Mouse (Mus musculus) WW6 (cell line): ENCODE results near the gene Nbeal2.

Experiments used
- DNase-seq: peaks from one replicate; pipeline ENCODE4 v3.0.0-alpha.2; 2013; ENCODE audit warnings: low read depth, low spot score

The Nbeal2 gene

DNA sequence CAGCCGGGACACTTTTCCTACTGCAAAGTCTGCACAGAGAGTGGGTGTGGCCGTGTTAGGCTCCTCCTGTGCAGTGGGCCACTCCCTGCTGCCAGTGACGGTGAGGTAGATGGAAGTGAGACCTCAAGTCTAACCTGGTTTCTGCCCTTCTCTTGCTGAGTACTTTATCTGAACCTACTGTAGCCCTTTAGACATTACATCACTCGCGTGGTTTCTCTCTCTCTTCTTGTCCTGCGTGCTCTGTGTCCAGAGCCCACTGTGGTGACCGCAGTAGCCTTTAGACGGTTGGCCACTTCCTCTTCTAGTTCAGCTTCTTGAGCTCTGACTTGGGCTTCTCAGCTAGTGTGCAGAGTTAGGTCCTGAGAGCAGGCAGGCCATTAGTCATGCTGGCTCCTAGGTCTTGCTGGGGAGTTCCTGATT lies 22.5 kb upstream of the Nbeal2 start:
- no peak for DNase-seq

DNA sequence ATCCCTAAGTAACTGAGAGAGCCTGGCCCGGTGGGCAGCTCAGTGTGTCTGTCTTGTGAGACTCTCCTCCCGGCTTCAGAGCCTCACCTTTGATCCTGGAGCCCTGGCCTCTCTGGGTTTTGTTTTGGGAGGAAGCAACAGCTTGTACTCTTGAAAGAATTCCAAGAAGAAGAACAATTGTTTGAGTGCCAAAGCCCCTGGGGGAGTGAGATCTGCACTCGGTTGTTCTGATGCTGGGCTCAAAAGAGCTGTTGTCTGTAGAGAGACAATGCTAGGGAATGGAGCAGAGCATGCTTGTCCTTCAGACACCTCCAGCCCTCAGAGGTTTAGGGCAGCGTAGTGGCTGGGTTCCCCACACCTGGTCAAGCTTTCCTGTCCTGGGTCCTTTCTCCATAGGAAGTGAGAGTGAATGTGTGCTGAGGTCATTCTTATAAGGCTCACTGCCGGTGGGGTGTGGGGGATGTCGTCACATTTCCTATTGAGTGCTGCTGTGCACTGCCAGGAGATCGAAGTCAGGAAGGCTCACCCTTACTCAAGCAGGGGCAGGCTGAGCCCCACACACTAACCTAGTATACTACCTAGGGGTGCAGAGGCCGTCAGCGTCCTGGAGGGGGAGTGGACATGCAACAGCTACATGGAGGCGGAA lies 19.3 kb upstream of the Nbeal2 start:
- no peak for DNase-seq

DNA sequence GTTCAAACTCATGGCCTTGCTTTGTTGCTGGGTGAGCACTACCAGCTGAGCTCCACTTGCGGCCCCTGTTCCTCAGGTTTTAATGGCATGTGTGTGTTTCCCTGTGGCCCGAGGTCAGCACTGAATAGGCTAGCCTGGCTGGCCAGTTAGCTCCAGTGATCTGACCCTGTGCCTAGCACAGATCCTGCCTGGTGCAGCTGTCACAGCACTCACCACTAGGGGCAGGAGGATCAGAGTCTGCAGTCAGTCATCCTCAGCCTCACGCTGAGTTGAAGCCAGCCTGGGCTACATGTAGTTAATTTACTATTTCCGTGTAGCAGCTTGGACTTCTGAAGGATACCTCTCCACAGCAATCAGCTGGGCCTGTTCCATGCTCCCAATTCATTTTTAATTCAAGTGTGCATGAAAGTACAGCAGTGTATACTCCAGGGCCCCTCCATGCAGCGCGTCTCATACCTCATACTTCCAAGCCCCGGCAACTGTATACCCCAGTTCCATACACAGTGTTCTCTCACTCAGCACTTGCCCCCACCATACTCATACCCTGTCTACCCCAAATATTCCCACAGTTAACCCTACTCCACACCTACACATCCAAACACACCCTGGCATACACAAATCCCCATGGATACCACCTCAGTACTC lies 18.6 kb upstream of the Nbeal2 start:
- DNase-seq = no peak

DNA sequence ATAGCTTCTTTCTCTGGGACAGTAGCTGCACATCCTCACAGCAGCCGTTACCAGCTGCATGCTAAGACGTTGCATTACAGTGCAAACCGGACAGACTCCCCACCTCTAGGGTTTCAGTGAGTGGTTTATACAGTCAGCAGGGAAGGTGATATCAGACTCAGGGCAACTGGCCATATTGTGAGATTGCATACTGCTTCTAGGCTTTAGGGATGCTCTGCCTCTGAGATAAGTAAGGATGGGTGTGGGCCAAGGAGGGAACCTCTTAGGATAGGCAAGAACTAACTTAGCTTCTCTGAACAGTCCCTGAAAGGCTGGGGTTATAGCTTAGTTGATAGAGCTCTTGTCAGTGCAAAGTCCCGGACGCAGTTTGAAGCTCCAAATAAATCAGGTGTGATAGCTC lies 15.8 kb upstream of the Nbeal2 start:
- no peak for DNase-seq

DNA sequence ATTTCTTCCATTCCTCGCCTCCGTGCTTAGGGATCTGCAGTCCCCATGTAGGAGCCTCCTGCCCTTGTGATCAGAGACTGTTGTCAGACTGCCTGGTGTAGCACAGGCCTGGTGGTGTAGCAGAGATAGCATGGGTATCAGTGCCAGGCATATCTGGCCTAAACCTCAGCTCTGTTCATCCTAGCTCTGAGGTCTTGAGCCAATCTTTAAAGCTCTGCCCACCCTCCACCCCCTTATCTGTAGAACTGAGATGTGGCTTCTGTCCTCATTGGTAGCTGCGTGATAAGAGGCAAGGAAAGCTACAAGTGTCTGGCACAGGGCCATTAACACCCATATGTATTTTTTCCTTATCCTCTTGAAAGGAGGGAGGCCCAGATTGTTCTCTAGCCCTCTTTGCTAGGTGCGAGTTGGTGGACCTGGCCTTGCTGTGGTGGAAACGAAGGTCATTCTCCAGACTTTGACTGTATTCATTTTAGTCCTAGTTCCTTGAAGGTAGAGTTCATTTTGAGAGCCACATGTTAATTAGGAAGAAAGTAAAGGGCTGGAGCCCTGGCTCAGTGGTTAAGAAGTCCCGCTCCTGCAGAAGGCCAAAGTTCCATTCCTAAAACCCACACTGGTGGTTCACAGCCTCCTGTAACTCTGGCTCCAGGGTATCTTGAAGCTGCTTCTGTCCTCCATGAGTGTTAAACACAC lies 14.8 kb upstream of the Nbeal2 start:
- DNase-seq = no peak

DNA sequence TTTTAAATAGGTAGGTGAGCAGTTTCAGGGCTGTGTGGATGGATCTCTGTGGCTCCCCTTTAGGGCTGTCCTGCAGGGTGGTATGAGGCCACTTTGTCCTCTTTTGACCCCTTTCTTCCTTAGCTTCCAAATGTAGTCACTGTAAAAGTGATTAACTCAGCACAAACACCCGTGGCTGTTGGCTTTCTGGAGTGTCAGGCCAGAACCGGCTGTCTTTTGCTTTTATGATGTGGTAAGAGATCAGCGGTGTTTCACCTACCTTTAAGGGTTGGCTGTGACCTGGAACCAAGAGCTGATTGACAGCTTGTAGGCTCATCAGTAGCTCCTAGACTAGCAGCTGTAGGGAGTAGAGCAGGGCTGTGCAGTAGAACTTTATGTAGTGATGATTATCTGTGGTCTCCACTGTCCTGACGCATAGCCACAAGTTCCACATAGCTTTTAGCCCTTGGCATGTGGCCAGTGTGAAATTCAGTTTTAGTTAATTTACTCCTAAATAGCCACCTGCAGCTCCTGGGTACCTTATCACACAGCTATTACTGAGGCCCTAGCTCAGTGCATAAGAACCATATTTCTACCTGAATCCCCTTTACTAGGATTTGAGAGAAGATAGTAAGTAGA lies 13.4 kb upstream of the Nbeal2 start:
- no peak for DNase-seq

DNA sequence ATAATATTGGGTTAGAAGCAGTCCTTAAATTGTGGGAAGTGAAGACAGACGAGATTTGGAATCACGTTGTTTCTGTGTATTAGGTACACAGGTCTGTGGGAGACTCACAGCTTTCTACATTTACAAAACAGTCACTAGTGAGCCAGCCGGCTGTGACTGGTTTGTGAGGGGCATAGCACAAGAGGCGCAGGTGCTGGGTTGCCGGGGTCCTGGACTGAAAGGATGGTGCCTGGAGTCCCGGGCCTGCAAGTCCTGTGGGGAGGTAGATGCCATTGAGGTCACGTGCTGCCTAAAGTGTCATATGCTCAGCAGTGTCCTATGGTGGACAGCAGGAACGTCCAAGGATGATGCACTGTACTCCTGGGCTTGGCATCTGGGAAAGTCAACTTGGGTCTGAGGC lies 12.4 kb upstream of the Nbeal2 start:
- no peak for DNase-seq

DNA sequence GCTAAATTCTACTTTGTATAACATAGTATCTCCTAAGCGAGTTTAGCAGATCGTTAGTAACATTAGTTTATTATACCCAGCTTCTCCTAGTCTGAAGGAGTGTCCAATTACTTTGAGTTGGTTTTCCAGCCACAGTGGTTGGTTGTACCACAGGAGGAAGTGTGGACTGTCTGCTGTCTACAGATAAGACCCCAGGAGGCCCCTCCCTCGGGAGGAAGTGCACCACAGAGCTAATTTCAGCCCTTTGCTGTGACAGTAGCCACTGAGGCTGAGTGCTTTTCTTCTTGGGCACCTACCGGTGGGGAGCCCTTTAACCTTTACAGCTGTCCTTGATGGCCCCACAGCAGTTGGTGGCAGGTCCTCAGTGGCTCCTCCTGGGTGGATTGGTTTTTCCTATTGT lies 12.0 kb upstream of the Nbeal2 start:
- DNase-seq = no peak

DNA sequence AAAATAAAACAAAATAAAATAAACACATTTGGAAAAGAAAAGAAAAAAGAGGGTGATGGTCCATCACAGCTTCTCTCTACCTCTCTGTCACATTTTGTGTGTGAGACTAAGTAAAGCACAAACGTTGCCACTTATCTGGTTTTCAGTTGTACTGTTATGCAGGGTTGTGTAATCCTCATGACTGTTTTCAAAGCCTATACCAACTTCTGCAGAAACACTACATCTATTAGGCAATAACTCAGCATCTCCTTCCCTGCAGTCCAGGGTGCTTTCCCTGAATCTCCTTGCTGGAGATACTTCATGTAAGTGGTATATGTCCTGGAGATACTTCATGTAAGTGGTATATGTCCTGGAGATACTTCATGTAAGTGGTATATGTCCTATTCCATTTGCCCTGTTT lies 8.9 kb upstream of the Nbeal2 start:
- no peak for DNase-seq

DNA sequence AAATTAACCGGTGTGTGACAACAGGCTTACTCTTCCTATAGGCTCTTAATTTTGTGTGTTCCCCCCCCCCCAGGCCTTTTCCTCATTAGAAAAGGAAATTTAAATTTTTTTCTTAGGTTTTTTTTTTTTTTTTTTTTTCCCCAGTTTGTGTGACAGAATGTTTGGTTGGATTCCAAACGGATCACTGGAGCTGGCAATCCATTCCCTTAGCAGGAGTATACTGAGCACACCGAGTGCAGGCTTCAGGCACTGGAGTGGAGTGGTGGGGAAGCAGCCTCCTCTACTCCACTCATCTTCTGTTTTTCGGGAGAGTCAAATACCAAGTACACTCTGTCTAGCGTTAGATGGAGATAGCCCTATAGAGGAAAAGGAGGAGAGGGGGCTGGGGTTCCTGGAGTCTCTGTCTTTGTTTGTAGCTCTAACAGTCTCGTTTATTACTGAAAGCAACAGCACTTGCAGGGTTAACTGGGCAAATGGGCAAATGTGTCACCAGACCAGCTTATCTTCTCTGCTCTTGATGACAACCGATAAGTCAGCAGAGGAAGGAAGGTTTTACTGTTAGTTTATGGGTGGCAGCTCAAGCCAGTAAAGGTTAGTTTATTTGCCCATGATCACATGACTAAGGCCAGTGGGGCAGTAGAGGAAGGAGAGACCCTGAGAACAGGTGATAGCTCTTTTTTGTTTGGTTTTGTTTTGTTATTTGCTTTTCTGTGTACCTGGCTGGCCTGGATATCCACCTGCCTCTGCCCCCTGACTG lies 7.1 kb upstream of the Nbeal2 start:
- DNase-seq = no peak

DNA sequence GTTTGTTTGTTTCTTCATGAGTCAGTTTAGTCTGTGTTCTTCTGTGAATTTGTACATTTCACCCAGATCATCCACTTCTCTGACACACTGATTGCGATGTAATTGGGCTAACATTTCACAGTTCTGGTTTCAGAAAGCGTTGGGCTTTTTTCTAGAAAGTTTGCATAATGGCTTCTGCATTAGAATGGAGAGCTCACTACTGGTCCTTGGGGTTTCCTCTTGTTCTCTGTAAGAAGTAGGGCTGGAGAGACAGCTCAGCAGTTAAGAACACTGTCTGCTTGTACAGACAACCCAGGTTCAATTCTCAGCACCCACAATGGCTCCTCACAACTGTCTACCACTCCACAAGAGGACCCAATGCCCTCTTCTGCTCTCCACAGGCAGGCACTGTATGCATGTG lies 6.2 kb upstream of the Nbeal2 start:
- no peak for DNase-seq

DNA sequence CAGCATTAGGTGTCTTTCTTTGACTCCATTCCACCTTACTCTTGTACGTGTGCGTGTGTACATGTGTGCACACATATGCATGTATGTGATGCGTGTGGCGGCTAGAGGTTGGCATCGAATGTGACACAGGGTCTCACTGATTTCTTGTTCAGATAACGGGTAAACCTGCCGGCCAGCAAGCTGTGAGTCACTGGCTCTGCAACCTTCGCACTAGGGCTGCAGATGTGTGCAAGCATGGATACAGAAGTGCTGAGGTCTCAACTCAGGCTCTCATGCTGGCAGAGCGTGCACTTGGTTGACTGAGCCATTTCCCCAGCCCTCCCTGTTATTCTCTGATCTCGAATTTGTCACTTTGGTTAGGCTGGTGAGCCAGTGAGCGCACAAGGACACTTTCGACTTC lies 5.6 kb upstream of the Nbeal2 start:
- DNase-seq = no peak

DNA sequence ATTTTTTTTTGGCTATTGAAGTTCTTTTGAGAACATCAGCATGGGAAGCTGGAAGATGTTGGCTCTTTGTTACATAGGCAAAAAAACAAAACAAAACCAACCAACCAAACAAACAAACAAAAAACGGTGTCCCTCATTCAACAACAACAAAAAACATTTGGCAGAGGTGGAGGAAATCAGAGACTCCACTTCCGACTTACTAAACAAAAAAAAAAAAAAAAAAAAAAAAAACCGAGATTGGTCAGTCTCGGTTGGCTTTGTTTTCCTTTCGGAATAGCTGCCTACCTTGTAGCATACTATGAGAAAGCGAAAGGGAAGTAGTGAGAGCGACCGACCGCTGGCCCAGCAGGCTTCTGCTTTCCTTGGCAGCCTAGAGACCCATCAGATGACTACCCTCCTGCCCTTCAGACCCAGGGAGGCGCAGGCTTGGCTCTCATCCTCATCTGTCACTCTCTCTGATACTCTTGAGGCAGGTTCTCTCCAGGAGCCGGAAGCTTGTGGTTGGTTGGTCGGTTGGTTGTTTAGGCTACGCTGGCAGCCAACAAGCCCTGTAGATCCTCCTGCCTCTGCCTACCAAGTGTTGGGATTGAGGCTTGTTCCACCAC lies 3.6 kb upstream of the Nbeal2 start:
- DNase-seq = no peak

DNA sequence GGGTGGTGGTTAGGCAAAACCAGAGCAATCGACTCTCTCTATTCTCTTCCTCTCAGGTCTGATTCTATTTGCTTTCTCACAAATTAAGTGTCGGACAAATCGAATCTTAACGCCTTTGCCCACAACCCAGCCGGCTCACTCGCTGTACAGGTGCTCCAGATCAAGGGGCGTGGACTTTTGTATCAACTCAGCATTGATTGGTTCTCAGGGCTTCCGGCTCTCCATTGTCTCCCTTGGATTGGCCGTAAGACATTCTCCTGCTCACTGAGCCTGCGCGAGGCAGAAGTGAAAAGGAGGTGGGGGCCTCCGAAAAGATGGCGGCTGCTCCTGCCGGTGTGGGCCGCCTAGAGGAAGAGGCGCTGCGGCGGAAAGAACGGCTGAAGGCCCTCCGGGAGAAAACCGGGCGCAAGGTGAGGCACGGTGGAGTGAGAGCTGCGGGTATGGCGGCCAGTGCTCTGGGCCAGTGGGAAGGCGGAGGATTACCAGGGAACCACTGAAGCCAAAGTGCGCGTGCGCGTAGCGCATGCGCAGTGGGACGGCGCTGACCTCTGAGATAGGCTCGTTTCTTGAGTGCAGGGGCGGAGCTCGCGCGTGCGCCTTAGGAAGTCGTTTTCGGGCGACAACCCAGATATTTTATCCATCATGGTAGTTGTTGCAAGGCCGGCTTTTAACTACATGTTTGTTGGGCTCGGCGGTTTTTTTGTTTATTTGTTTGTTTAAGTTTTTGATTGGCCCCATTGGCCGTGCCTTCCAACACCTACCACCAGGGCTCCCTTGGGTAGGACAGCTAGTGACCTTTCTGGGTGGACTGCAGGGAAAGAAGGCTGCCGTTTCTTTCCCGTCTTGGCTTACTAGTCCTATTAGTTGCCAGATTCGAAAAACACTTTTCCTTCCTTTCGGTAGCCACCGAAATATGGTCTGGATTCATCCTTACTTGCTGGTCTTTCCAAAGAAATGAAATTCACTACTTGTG lies 2.6 kb upstream of the Nbeal2 start, which contains the start of gene Ccdc12:
Ccdc12 (plus strand) TSS at position 255 of the 973 bp plus-strand sequence.
- DNase-seq = peak; percentile 86

DNA sequence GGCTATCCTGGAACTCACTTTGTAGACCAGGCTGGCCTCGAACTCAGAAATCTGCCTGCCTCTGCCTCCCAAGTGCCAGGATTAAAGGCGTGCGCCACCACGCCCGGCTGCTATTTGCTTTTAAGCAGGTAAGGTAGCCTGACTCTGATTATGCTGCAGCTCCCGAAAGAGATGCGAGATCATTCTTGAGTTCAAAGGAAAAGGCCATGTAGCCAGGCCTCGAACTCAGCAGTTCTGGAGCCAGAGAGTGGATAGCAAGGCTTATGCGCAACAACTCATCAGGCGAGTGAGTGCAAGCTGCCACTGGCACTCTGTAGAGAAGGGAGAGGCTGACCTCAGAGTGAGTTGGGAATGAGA lies 1.7 kb upstream of the Nbeal2 start:
- DNase-seq = no peak

DNA sequence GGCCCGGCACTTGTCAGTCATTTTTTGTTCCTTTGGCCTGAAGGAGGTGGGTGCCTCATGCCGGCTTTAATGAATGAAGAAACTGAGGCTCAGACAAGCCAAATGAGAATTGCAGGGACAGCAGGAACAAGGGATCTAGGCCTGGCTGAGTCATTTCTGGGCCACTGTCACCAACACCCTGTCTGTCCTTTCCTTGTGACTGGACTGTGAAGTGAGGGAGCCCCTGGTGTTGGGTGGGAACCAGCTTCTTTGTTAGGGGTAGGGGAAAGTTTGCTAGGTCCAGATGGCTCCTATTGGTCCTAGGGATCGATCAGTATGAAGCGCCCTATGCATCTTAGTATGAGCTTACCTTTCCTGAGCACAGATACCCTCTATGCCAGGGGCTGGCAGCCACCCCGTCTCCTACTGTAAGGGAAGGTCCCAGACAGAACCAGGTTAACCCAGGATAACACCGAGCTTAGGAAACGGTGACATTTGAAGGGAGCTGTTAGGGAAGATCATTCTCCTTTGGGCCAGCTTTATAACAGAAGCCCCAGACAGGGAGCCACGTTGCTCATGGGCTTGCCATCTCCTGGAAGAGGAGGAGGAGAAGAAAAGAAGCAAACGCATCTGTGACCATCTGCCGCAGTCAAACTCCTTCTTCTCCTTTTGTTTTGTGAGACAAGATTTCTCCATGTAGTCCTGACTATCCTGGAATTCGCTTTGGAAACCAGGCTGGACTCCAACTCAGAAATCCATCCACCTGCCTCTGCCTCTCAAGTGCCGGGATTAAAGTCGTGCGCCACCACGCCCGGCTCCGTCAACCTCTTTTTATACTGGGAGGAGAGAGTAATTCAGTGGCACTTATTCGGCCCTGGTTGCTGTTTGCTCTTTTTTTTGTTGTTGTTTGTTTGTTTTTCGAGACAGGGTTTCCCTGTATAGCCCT lies 1.0 kb upstream of the Nbeal2 start:
- DNase-seq = no peak

DNA sequence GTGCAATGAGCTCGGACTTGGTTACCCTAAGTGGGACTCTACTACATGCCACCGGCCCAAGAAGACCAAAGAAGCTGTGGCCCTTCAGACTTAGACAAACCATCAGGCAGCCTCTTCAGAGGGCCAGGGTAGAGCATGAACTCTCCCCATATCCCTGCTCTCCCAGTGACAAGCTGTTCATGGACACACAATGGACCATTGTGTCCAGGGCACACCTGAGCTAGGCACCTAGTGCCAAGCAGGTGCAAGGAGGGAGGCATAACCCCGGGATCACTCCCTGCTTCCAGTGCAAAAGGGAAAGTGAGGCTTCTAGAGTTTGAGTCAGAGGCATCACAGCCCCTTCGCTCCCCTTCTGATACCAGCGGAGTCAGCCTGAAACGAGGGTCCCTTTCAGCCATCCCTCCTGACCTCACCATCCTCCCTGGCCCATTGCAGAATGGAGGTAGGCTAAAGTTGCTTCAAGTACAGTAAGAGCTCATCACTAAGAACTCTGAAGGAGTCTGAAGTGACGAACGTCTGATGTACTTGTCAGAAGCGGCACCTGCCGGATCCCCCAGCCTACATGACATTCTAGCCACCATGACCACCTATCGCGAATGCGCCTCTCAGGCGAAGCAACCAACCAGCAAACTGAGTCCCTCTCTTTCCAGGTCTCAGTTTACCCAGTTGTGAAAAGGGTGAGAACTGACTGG lies 852 bp downstream of the Nbeal2 start:
- DNase-seq = no peak

DNA sequence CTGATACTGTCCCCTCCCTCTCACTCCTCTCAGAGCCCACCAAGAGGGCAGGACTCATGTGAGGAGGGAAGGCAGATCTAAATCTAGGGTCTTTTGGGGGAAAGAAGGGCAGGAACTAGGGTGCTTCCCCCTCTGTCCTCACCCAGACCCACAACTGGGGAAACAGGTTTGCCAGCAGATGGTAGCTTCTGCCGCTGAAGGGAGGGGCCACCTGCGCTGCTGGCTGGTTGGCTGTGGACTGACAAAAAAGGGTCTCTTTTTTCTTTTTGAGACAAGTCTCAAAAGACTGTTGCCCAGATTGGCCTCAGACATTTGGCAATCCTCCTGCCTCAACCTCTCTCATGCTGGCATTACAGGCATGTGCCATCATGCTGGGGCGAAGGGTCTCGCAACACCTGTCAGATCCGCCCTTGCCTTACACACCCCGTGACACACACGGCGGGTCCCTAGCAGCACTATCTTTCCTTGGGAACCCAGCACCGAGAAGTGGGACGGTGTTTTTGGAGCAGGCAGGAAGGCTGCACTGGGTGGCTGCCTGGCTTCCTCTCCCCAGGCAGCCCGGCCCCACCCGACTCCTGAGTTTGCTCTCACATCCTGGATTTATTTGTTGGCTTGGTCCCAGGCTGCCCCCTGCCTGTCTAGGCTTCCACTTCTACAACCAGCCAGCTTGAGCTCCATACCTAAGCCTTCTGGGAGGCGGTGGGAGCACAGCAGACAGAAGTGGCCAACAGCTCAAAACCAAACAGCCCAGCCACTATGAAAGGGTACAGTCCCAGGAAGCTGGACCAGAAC lies 1.8 kb downstream of the Nbeal2 start:
- DNase-seq = no peak
